Mouse (Mus musculus): ENCODE data around the gene Igf1r. TPM values are rescaled to one million over a fixed set of nuclear protein-coding genes. Genes with fewer than 3 reads are reported as not detected.

The Igf1r gene
- polyA plus RNA-seq, 1 experiment from 2014 or later, result 47.2 TPM

GRCm38 (mm10) chr7:68009635-68010034 is 57.0 kb downstream of the Igf1r start:
- Histone ChIP-seq H3K27me3 (no peaks in the 10 kb centered on the region), H3K36me3 (peaks cover 50% of the 10 kb centered on the region), H3K4me2 (no peak overlapping the region), H3K27ac (no peak overlapping the region), H3K9me3 (no peaks in the 10 kb centered on the region), H3K4me3 (replicated peaks) (no peak overlapping the region), H3K4me1 (replicated peaks) (peaks cover 27% of the 10 kb centered on the region), H3K9ac (replicated peaks) (no peak overlapping the region)
- ATAC-seq (ENCODE audit: insufficient number of reproducible peaks, insufficient read depth, low FRiP score, low TSS enrichment, low read depth), result no peak
- WGBS, result 69% methylated on average over 8 of the region's 8 CpGs

DNA sequence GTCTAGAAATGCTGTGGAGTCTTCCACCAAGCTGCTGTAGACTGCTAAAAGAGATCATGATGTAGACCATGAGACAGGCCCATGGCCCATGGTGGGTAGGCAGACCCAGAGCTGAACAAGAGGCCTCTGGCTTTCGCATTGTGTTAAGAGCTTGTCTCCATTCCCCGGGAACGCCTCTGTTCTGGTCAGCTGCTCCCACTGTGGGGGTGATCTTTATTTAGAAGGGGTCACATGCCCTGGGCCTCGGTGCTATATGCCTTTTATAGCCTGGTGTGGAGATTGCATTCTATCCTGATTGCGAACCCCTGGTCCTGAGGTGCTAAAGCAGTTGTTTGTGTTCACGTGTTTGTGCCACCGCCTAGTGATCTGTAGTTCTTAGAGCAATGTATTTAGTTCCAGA is 57.5 kb downstream of the Igf1r start:
- Histone ChIP-seq H3K9ac (replicated peaks) (no peak overlapping the region), H3K27me3 (no peaks in the 10 kb centered on the region), H3K4me1 (replicated peaks) (peaks cover 27% of the 10 kb centered on the region), H3K27ac (no peak overlapping the region), H3K9me3 (no peaks in the 10 kb centered on the region), H3K4me3 (replicated peaks) (no peak overlapping the region), H3K4me2 (no peak overlapping the region), H3K36me3 (peaks cover 53% of the 10 kb centered on the region)
- WGBS, result 53% methylated on average over 7 of the region's 7 CpGs
- ATAC-seq (ENCODE audit: insufficient number of reproducible peaks, insufficient read depth, low FRiP score, low TSS enrichment, low read depth), result no peak

- H3K27ac ChIP-seq, result no peak overlapping the region
- ATAC-seq (ENCODE audit: insufficient number of reproducible peaks, insufficient read depth, low FRiP score, low TSS enrichment, low read depth), result no peak
- peaks cover 59% of the 10 kb centered on the region for H3K36me3 ChIP-seq
- H3K4me3 ChIP-seq (replicated peaks), result no peak overlapping the region
- H3K9ac ChIP-seq (replicated peaks), result no peak overlapping the region
- H3K27me3 ChIP-seq, result no peaks in the 10 kb centered on the region
- H3K4me1 ChIP-seq (replicated peaks), result peaks cover 27% of the 10 kb centered on the region
- peaks cover 5% of the 10 kb centered on the region; the same call in 1 of the 2 replicates for H3K9me3 ChIP-seq
- H3K4me2 ChIP-seq, result no peak overlapping the region
- WGBS, result 72% methylated on average over 3 of the region's 3 CpGs
Observed at GRCm38 (mm10) chr7:68010802-68011201, 58.2 kb downstream of the Igf1r start.

DNA sequence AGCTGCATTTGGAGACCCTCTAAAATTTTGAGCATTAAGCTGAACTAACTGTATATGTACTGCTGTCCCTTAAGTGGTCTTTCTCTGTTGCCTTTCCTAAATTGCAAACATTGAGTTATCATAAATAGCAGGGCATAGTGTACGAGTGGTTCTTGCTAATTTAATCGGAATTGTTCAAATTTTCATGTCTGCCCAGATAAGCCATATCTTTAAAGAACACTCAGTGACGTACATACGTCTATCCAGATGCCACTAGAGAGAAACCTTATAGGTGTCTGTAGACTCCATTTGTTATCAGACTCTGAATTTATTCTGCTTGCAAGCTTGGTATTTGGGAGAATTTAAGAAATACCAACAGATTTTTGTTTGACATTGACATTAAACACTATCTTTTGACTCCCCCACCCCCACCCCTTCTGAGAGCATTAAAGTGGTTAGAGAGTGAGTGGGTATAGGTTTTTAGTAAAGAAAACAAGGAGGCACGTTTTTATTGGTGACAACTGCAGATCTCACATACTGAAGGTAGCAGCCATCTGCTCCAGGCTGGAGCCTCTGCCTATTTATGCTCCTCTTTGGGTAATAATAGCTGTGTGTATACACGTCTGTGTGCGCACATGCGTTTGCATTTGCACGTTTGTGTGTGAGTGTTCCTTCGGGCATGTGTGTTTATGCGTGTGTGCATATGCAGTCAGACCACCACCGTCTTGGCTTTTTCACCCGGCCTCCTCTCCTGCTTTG is 58.9 kb downstream of the Igf1r start:
- H3K36me3 ChIP-seq, result peaks cover 65% of the 10 kb centered on the region
- H3K27me3 ChIP-seq, result no peaks in the 10 kb centered on the region
- peaks cover 6% of the 10 kb centered on the region; the same call in 1 of the 2 replicates for H3K9me3 ChIP-seq
- H3K4me1 ChIP-seq (replicated peaks), result peaks cover 27% of the 10 kb centered on the region
- no peak overlapping the region for H3K4me3 ChIP-seq (replicated peaks)
- H3K27ac ChIP-seq, result no peak overlapping the region
- no peak overlapping the region for H3K4me2 ChIP-seq
- WGBS, result 80% methylated on average over 13 of the region's 13 CpGs
- no peak for ATAC-seq (ENCODE audit: insufficient number of reproducible peaks, insufficient read depth, low FRiP score, low TSS enrichment, low read depth)
- no peak overlapping the region for H3K9ac ChIP-seq (replicated peaks)

DNA sequence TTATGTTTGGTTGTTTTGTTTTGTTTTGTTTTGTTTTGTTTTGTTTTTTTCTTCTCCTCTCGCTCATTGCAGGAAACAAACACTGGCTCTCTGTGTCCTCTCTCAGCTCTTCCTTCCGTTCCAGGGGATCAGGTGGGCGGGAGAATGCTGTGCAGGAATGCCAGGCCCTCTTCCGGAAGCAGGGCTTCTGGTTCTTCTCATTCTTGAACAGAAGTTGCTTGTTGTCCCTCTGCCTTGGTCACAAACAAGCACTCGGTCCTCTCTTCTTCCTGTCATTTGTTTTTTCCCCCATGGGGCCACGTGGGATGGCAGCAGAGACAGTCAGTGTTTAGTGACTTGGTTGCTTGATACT is 59.5 kb downstream of the Igf1r start:
- Histone ChIP-seq H3K36me3 (peaks cover 63% of the 10 kb centered on the region), H3K9me3 (peaks cover 6% of the 10 kb centered on the region; the same call in 1 of the 2 replicates), H3K4me1 (replicated peaks) (peaks cover 33% of the 10 kb centered on the region), H3K4me2 (no peak overlapping the region), H3K4me3 (replicated peaks) (no peak overlapping the region), H3K27ac (no peak overlapping the region), H3K27me3 (no peaks in the 10 kb centered on the region), H3K9ac (replicated peaks) (no peak overlapping the region)
- WGBS, result 40% methylated on average over 6 of the region's 6 CpGs
- no peak for ATAC-seq (ENCODE audit: insufficient number of reproducible peaks, insufficient read depth, low FRiP score, low TSS enrichment, low read depth)

- H3K9me3 ChIP-seq, result peaks cover 6% of the 10 kb centered on the region; the same call in 1 of the 2 replicates
- no peak overlapping the region for H3K9ac ChIP-seq (replicated peaks)
- H3K4me2 ChIP-seq, result no peak overlapping the region
- H3K27ac ChIP-seq, result no peak overlapping the region
- no peak overlapping the region for H3K4me3 ChIP-seq (replicated peaks)
- WGBS, result 86% methylated on average over 3 of the region's 3 CpGs
- peaks cover 47% of the 10 kb centered on the region for H3K36me3 ChIP-seq
- H3K4me1 ChIP-seq (replicated peaks), result peaks cover 41% of the 10 kb centered on the region
- ATAC-seq (ENCODE audit: insufficient number of reproducible peaks, insufficient read depth, low FRiP score, low TSS enrichment, low read depth), result no peak
- no peaks in the 10 kb centered on the region for H3K27me3 ChIP-seq
Observed at GRCm38 (mm10) chr7:68014495-68014894, 61.9 kb downstream of the Igf1r start.

DNA sequence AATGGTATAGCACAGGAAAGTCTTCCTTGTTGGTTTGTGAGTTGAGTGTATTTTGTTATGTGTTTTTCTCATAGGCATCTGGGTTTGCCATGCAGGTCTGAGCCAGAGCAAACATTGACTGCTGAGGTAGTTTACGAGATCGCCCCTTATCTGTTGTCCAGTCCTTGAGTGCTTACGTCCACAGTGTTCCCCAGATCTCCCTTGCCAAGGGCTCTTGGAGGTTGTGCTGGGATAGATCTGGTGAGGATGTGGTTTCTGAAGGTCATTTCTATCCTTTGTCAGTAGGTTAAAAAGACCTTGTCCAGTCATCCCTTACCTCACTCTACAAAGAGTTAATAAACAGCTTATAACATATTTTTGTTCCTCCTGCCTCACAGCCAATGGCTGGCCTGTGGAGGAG is 62.8 kb downstream of the Igf1r start:
- peaks cover 6% of the 10 kb centered on the region; the same call in 1 of the 2 replicates for H3K9me3 ChIP-seq
- H3K36me3 ChIP-seq, result peaks cover 46% of the 10 kb centered on the region
- H3K27ac ChIP-seq, result no peak overlapping the region
- ATAC-seq (ENCODE audit: insufficient number of reproducible peaks, insufficient read depth, low FRiP score, low TSS enrichment, low read depth), result no peak
- peaks cover 32% of the 10 kb centered on the region for H3K4me1 ChIP-seq (replicated peaks)
- H3K4me2 ChIP-seq, result no peak overlapping the region
- no peak overlapping the region for H3K4me3 ChIP-seq (replicated peaks)
- H3K27me3 ChIP-seq, result no peaks in the 10 kb centered on the region
- 95% methylated on average over 3 of the region's 3 CpGs for WGBS
- no peak overlapping the region for H3K9ac ChIP-seq (replicated peaks)

DNA sequence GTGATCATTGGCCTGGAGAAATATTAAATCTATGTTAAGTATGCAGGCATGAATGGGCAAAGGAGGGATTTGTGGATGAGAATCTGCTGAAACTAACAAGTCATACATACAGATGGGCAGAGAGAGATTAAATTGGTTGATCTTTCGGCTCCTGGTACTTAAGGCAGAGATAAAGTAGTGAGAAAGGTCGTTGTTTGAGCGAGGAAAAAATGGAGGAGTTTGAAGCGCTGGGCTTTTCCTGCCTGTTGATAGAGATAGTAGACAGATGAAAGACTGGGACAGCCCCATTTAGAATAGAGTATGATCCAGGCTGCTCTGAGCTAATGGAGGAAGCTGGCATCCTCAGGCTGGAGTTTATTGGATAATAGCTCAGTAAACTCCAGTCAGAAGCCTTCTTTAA is 65.4 kb downstream of the Igf1r start:
- H3K9ac ChIP-seq (replicated peaks), result no peak overlapping the region
- H3K4me2 ChIP-seq, result no peak overlapping the region
- H3K4me3 ChIP-seq (replicated peaks), result no peak overlapping the region
- H3K27ac ChIP-seq, result no peak overlapping the region
- peaks cover 51% of the 10 kb centered on the region for H3K36me3 ChIP-seq
- peaks cover 23% of the 10 kb centered on the region for H3K4me1 ChIP-seq (replicated peaks)
- no peaks in the 10 kb centered on the region for H3K27me3 ChIP-seq
- no peak for ATAC-seq (ENCODE audit: insufficient number of reproducible peaks, insufficient read depth, low FRiP score, low TSS enrichment, low read depth)
- 70% methylated on average over 4 of the region's 4 CpGs for WGBS
- peaks cover 6% of the 10 kb centered on the region; the same call in 1 of the 2 replicates for H3K9me3 ChIP-seq

GRCm38 (mm10) chr7:68020556-68020955 is 67.9 kb downstream of the Igf1r start:
- ATAC-seq (ENCODE audit: insufficient number of reproducible peaks, insufficient read depth, low FRiP score, low TSS enrichment, low read depth), result no peak
- peaks cover 22% of the 10 kb centered on the region for H3K4me1 ChIP-seq (replicated peaks)
- peaks cover 4% of the 10 kb centered on the region; the same call in 1 of the 2 replicates for H3K9me3 ChIP-seq
- no peak overlapping the region for H3K4me2 ChIP-seq
- H3K27me3 ChIP-seq, result no peaks in the 10 kb centered on the region
- H3K9ac ChIP-seq (replicated peaks), result no peak overlapping the region
- WGBS, result 88% methylated on average over 2 of the region's 2 CpGs
- no peak overlapping the region for H3K27ac ChIP-seq
- peaks cover 40% of the 10 kb centered on the region for H3K36me3 ChIP-seq
- no peak overlapping the region for H3K4me3 ChIP-seq (replicated peaks)

GRCm38 (mm10) chr7:68021741-68022140 is 69.1 kb downstream of the Igf1r start:
- Histone ChIP-seq H3K9me3 (no peaks in the 10 kb centered on the region), H3K4me1 (replicated peaks) (peaks cover 30% of the 10 kb centered on the region), H3K4me3 (replicated peaks) (no peak overlapping the region), H3K4me2 (no peak overlapping the region), H3K27ac (no peak overlapping the region), H3K9ac (replicated peaks) (no peak overlapping the region), H3K27me3 (no peaks in the 10 kb centered on the region), H3K36me3 (peaks cover 31% of the 10 kb centered on the region; the same call in 1 of the 2 replicates)
- ATAC-seq (ENCODE audit: insufficient number of reproducible peaks, insufficient read depth, low FRiP score, low TSS enrichment, low read depth), result no peak
- WGBS, result 73% methylated on average over 2 of the region's 2 CpGs

GRCm38 (mm10) chr7:68022188-68022587 is 69.6 kb downstream of the Igf1r start:
- H3K9ac ChIP-seq (replicated peaks), result no peak overlapping the region
- no peaks in the 10 kb centered on the region for H3K9me3 ChIP-seq
- peaks cover 28% of the 10 kb centered on the region for H3K4me1 ChIP-seq (replicated peaks)
- H3K36me3 ChIP-seq, result peaks cover 35% of the 10 kb centered on the region; the same call in 1 of the 2 replicates
- H3K4me2 ChIP-seq, result no peak overlapping the region
- WGBS, result 87% methylated on average over 6 of the region's 6 CpGs
- H3K4me3 ChIP-seq (replicated peaks), result no peak overlapping the region
- no peak overlapping the region for H3K27ac ChIP-seq
- ATAC-seq (ENCODE audit: insufficient number of reproducible peaks, insufficient read depth, low FRiP score, low TSS enrichment, low read depth), result no peak
- no peaks in the 10 kb centered on the region for H3K27me3 ChIP-seq

GRCm38 (mm10) chr7:68023882-68024281 is 71.3 kb downstream of the Igf1r start:
- Histone ChIP-seq H3K9ac (replicated peaks) (no peak overlapping the region), H3K9me3 (no peaks in the 10 kb centered on the region), H3K4me1 (replicated peaks) (peaks cover 26% of the 10 kb centered on the region; the same call in 1 of the 2 replicates), H3K27ac (no peak overlapping the region), H3K4me3 (replicated peaks) (no peak overlapping the region), H3K27me3 (no peaks in the 10 kb centered on the region), H3K4me2 (no peak overlapping the region), H3K36me3 (peaks cover 33% of the 10 kb centered on the region; the same call in 1 of the 2 replicates)
- no peak for ATAC-seq (ENCODE audit: insufficient number of reproducible peaks, insufficient read depth, low FRiP score, low TSS enrichment, low read depth)
- WGBS, result 78% methylated on average over 4 of the region's 4 CpGs
